Mouse (Mus musculus) spleen, postnatal 4 days (tissue): Measurements from ENCODE around the gene Mdm2.
A peak's percentile ranks its signal among the peaks of the same experiment; 100 is the strongest.

Experiments
- DNase-seq, 2 experiments: peaks; one replicate each; pipeline ENCODE4 v3.0.0; 2022; ENCODE audit warnings: low spot score in 2 of 2

The Mdm2 gene

GRCm38 (mm10) chr10:117696827-117697560 lies 13.6 kb downstream of the Mdm2 start:
- DNase-seq = no peak

GRCm38 (mm10) chr10:117696021-117696826 lies 14.3 kb downstream of the Mdm2 start:
- no peak for DNase-seq

GRCm38 (mm10) chr10:117695605-117696004 lies 15.0 kb downstream of the Mdm2 start:
- no peak for DNase-seq

- DNase-seq = no peak
Measured at GRCm38 (mm10) chr10:117695027-117695426, 15.5 kb downstream of the Mdm2 start.

DNA sequence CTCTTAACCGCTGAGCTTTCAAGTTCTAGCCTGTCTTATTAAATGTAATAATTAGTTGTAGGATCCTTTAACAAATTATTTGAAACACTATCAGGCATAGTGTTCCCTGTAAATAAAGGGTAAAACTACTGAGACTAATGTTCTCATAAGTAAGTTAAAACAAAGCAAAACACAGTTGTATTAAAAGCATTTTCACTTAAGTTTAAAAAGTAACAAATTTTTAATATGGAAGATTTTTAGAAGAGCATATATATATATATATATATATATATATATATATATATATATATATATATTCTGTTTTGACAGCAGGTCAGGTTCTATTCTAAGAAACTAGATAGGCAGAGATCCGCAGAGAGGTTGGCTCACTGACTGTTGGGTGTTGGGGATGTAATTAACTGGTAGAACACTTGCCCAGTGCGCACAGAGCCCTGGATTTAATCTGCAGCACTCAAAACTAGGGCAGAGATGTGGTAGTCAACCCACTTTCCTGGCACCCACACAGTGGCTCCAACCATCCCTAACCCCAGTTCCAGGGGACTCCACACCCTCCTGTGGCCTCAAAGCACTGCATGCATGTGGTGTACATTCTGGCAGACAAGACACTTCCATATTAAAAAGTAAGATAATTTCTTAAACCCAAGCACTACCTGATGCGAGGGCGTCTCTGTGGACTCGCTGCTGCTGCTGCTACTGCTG lies 16.2 kb downstream of the Mdm2 start:
- DNase-seq = no peak

DNA sequence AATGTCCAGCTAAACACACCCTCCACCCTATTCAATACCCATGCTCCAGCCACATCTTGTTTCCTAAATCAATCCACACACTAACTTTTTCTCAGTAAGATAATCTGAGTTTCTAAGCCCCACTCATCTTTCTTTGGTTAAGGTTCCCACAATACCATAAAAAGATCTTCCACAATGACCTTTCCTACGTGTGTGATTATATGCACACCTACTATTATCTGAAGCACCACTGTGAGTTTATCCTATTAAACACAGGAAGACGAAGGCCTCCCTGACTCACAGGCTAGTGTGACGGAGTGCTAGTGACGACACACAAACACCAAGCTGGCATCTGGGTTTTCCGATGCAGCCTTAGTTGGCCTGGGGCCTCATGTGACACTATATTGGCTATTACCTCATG lies 17.6 kb downstream of the Mdm2 start:
- no peak for DNase-seq

GRCm38 (mm10) chr10:117692173-117692572 lies 18.4 kb downstream of the Mdm2 start:
- DNase-seq = no peak

GRCm38 (mm10) chr10:117691389-117691968 lies 19.1 kb downstream of the Mdm2 start:
- DNase-seq = no peak

DNA sequence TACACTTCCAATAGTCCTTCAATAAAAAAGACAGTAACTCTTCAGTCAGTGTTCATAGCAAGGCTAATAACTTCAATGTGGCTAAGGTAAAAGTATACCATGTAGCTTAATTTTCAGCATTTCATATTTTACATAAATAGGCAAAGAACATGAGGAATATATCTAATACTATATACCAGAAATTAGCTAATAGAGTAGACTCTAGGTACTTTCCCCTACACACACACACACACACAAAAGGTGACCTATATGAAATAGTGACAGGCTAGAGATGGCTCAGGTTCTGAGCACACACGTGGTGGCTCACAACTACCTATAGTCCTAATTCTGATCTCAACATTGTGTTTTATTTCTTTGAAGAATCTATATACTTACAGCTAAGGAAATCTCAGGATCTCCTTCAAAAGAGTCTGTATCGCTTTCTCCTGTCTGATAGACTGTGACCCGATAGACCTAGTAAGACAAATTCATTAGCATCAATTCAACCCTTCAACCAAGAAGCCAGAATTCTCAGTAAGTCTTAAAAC lies 19.7 kb downstream of the Mdm2 start:
- DNase-seq = no peak

- DNase-seq = no peak
Measured at GRCm38 (mm10) chr10:117690101-117690352, 20.5 kb downstream of the Mdm2 start.

DNA sequence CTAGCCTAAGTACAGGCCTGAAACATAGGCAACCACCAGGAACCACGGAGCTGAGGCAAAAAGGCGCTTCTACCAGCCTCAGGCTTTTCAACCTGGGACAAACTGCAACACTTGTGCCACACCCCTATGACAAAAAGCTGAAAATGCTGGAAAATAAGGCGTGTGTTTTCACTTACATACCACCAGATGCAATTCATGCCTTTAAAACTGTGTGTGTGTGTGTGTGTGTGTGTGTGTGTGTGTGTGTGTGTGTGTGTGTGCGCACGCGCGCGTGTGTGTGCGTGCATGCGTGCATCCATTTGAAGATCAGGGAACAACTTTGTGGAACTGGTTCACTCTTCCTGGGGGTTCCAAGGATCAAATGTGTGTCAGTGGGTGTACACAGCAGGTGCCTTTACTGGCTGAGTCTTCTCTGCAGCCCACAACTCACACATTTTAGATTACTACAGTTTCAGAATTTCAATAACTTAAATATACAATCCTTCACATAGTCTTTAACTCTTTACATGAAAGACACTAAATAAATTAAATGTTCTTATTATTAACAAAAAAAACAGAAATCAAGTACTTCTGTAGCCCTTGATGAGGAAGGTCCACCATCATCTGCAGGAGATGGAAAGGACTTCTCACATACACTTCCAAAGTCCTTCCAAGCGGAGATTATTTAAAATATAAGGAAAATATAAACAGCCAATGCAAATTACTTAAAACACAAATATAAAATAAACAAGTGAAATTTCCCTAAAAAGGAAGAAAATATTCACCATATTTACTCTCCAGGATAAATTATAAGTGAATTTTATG lies 21.1 kb downstream of the Mdm2 start:
- no peak for DNase-seq

GRCm38 (mm10) chr10:117688204-117689151 lies 22.1 kb downstream of the Mdm2 start:
- peak in 1 of 2 experiments; percentile 72 for DNase-seq

- no peak for DNase-seq
Measured at GRCm38 (mm10) chr10:117687577-117687976, 23.0 kb downstream of the Mdm2 start.

DNA sequence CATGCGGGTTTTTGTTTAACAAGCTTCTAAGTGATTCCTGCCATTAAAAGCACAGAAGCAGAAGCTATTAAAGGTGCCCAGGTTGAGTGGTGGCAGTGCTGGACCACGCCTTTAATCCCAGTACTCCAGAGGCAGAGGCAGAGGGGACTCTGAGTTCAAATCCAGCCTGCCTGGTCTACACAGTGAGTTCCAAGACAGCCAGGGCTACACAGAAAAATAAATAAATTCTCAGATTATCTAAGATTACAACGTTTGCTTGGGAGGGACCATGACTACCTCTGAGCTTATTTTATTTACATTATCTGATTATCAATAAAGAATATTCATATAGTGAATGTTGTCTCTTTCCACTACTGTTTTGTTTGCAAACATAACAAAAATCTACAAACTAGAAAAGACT lies 23.5 kb downstream of the Mdm2 start:
- no peak for DNase-seq

DNA sequence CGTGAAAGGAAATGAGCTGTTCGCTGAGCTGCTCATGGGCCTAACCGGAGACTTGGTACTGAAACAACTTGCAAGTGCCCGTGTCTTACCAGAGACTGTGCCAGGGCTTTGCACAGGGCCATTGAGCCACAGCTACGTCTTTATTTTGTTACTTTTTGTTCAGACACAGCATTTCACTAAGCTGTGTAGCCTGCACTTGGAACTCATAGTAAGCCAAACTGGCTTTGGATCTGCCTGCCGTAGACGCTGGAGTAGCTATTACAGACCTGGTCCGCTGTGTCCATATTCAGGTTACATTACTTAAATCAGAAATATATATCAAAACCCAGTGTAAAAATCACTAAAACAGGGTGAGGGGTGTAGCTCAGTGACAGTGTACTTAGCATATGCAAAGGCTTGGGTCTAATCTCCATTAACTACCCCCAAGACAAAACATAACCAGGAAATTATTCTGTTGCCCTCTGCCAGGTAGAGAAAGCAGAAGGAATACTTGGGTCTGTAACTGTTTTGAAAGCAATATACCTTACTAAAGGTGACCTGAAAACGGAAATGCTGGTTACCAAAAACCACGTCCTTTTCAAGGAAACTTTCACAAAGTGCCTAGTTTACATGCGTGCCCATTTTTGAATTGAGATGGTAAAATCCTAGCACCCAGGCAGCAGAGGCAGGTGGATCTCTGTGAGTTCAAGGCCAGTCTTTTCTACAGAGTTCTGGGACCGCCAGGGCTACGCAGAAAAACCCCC lies 24.5 kb downstream of the Mdm2 start:
- no peak for DNase-seq

DNA sequence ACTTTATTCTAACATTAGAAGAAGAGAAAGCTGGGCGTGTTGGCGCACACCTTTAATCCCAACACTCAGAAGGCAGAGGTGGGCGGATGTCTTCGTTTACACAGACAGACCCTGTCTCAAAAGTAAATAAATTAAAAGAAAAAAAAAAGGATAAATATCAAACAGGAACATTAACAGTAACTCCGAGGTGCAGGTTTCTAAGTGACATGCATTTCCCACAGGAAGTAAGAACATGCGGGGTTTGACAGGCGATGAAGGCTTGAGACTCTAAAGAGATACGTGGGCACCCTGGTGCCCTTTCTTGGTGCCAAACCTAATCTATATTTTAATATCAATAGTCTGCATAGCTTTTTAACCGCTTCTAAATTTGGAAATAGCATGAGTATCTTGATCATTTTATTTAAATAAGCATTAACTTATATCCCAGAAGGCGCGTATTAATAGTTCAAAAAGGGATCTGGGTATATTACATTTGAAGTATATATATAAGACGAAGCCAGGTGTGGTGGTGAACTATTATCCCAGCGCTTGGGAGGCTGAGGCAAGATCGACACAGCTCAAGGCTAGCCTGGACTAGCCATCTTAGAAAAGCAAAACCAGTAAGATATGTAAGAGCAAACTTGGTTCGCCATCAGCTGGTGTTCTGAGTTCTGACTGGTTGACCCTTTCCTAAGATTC lies 25.2 kb downstream of the Mdm2 start:
- no peak for DNase-seq

DNA sequence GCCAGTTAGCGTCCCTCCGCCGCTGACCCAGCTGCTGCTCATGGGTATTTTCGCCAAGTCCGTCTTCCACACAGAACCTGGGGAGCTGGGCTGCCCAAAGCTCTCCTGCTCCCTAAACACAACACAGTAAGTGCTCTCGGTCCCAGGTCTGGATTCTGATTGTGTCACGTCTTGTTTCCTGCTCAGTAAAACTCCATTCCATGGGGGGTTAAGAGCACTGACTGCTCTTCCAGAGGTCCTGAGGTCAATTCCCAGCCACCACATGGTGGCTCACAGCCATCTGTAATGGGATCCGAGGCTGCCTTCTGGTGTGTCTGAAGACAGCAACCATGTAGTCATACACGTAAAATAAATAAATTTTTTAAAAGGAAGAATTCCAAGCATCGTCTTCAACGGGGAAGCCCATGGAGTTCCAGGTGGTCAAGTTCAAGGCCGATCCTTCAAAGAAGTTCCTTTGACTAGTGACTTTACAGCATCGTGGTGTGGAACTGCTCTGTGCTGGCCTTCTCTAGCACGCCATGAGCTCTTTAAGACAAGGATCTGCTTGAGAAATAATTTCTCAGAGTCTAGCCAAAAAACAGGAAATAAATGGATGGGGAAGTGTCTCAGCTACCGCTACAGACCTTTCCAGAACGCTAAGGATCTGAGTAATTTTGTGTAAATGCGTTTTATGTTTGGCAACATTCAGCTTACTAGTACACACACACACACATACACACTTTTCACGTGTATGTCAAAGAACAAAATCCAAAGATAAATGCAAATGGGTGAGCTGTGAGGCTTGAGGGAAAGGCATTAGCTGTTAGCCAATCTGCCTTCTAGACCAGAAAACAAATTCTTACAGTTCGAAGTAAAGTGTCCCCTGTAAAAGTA lies 26.0 kb downstream of the Mdm2 start:
- DNase-seq = no peak

- DNase-seq = no peak
Measured at GRCm38 (mm10) chr10:117683734-117684037, 26.9 kb downstream of the Mdm2 start.
